Mouse (Mus musculus) lung, embryonic 14.5 days (tissue): ENCODE measurements around the gene 4930442H23Rik. TPM values are rescaled to one million over a fixed set of nuclear protein-coding genes. Genes with fewer than 3 reads are reported as not detected.
"Not testable (repeated sequence)": the region's sequence is repeated elsewhere in the genome, so short reads cannot be mapped to it uniquely, and the experiment has no call there.

ENCODE experiments used
- ATAC-seq: fragments of 200-750 bp; cut with Nextera tagmentation; 2 replicates; pipeline ENCODE4 v1.8.0; 2017; ENCODE audit warnings: mild to moderate bottlenecking, moderate TSS enrichment, moderate library complexity; ENCODE audit not compliant: insufficient read depth
- DNase-seq: peaks from one replicate; pipeline ENCODE4 v3.0.0-alpha.2; 2015
- H3K27ac ChIP-seq: fragments of 300-500 bp; sonication (generic); 2 replicates; pipeline ENCODE4 v1.5.1; 2014; ENCODE audit warnings: low read depth, mild to moderate bottlenecking, moderate library complexity
- H3K27me3 ChIP-seq: fragments of 300-500 bp; sonication (generic); 2 replicates; pipeline ENCODE4 v1.6.1; 2014; ENCODE audit warnings: low read length, control low read depth; ENCODE audit not compliant: insufficient read depth
- H3K36me3 ChIP-seq: fragments of 300-500 bp; sonication (generic); 2 replicates; pipeline ENCODE4 v1.6.1; 2014; ENCODE audit warnings: control low read depth; ENCODE audit not compliant: insufficient read depth
- H3K4me1 ChIP-seq: fragments of 300-500 bp; sonication (generic); 2 replicates; pipeline ENCODE4 v1.6.1; 2014; ENCODE audit warnings: antibody characterized with exemption, control low read depth; ENCODE audit not compliant: insufficient read depth
- H3K4me2 ChIP-seq: fragments of 300-500 bp; sonication (generic); 2 replicates; pipeline ENCODE4 v1.6.1; 2014; ENCODE audit warnings: mild to moderate bottlenecking
- H3K4me3 ChIP-seq: fragments of 300-500 bp; sonication (generic); 2 replicates; pipeline ENCODE4 v1.5.1; 2014; ENCODE audit warnings: low read depth, low read length
- H3K9ac ChIP-seq: fragments of 300-500 bp; sonication (generic); 2 replicates; pipeline ENCODE4 v1.6.1; 2014
- H3K9me3 ChIP-seq: fragments of 300-500 bp; sonication (generic); 2 replicates; pipeline ENCODE4 v1.6.1; 2016; ENCODE audit warnings: low read depth, low read length, control low read depth
- CTCF ChIP-seq: IDR thresholded peaks from 2 replicates; pipeline ENCODE4 v1.5.1; 2016; ENCODE audit warnings: antibody characterized with exemption, low read depth
- WGBS: fragments of 180-500 bp; shearing (Covaris S2); extraction: QIAGEN DNeasy Blood & Tissue Kit; methylation state at CpG from one replicate; pipeline ENCODE4 v1.1.7; 2014; 5-methylcytosine and 5-hydroxymethylcytosine counted together
- polyA plus RNA-seq: library from polyadenylated mRNA; unstranded; fragments of >200 nt; fragmentation: Nextera tagmentation; extraction: Ambion mirVana; gene quantifications from 2 replicates; pipeline ENCODE4 v1.2.1, GENCODE M21; 2014

Gene 4930442H23Rik
- polyA plus RNA-seq, 1 experiment from 2014 or later, result not detected

GRCm38 (mm10) chr10:81182336-81183333 lies 1.0 kb downstream of the 4930442H23Rik start, which contains the start of gene Dapk3:
Dapk3 (plus strand) TSS chr10:81183005.
- H3K27ac ChIP-seq, result peak within 1 kb of the TSS; percentile 84
- 5% methylated on average over 53 of the region's 53 CpGs for WGBS
- peak within 1 kb of the TSS; percentile 66 for H3K4me3 ChIP-seq
- peak; percentile 100 for DNase-seq
- no peaks in the 10 kb centered on the region for H3K9me3 ChIP-seq
- 0 out of 2 replicates have a peak, but pooled peaks cover 5% of the 10 kb centered on the region for H3K4me1 ChIP-seq
- ATAC-seq, result peak; percentile 93
- H3K27me3 ChIP-seq, result no peaks in the 10 kb centered on the region
- peak within 1 kb of the TSS; percentile 66 for H3K9ac ChIP-seq
- no peak for TF ChIP-seq CTCF
- peak within 1 kb of the TSS; percentile 63 for H3K4me2 ChIP-seq
- peaks cover 79% of the 10 kb centered on the region for H3K36me3 ChIP-seq

DNA sequence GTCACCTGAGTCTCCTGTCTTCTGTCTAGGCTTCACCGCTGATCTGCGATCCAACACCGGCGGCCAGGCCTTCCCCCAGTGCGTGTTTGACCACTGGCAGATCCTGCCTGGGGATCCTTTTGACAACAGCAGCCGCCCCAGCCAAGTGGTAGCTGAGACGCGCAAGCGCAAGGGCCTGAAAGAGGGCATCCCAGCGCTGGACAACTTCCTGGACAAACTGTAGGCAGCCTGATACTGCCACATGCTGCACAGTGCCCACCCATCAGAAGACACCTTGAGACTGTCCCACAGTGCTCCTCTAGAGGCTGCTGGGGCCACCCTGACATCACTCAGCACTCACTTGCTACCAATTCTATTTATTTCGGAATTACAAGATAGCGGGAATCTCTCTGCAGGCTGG lies 1.8 kb downstream of the 4930442H23Rik start:
- WGBS, result 66% methylated on average over 12 of the region's 12 CpGs
- H3K27ac ChIP-seq, result peak overlapping the region; percentile 65
- peak; percentile 5 for DNase-seq

GRCm38 (mm10) chr10:81180946-81181345 lies 2.7 kb downstream of the 4930442H23Rik start:
- Histone ChIP-seq H3K4me3 (no peak overlapping the region), H3K4me2 (no peak overlapping the region), H3K36me3 (peaks cover 72% of the 10 kb centered on the region), H3K4me1 (0 out of 2 replicates have a peak, but pooled peaks cover 5% of the 10 kb centered on the region), H3K9me3 (no peaks in the 10 kb centered on the region), H3K9ac (no peak overlapping the region), H3K27me3 (no peaks in the 10 kb centered on the region), H3K27ac (no peak overlapping the region)
- DNase-seq, result no peak
- no peak for ATAC-seq
- no peak for TF ChIP-seq CTCF
- 85% methylated on average over 13 of the region's 13 CpGs for WGBS

More for the DNA sequence above, 1.8 kb downstream of the 4930442H23Rik start:
- not testable (repeated sequence) for H3K4me3 ChIP-seq, H3K27me3 ChIP-seq, H3K4me2 ChIP-seq, H3K9me3 ChIP-seq, H3K9ac ChIP-seq, H3K4me1 ChIP-seq, ATAC-seq
- peaks cover 78% of the 10 kb centered on the region for H3K36me3 ChIP-seq

GRCm38 (mm10) chr10:81179451-81180342 lies 4.0 kb downstream of the 4930442H23Rik start:
- 0 out of 2 replicates have a peak overlapping the region, but pooled peaks have one; percentile 14 for H3K9ac ChIP-seq
- H3K27ac ChIP-seq, result no peak overlapping the region
- H3K4me1 ChIP-seq, result peaks cover 3% of the 10 kb centered on the region
- no peak overlapping the region for H3K4me3 ChIP-seq
- no peak overlapping the region for H3K4me2 ChIP-seq
- ATAC-seq, result no peak
- 87% methylated on average over 32 of the region's 32 CpGs for WGBS
- peak; percentile 36 for TF ChIP-seq CTCF
- no peaks in the 10 kb centered on the region for H3K27me3 ChIP-seq
- H3K9me3 ChIP-seq, result no peaks in the 10 kb centered on the region
- peaks cover 62% of the 10 kb centered on the region for H3K36me3 ChIP-seq
- peak; percentile 7 for DNase-seq

GRCm38 (mm10) chr10:81178927-81179326 lies 4.7 kb downstream of the 4930442H23Rik start:
- no peak overlapping the region for H3K27ac ChIP-seq
- H3K9me3 ChIP-seq, result no peaks in the 10 kb centered on the region
- H3K4me3 ChIP-seq, result peak overlapping the region; percentile 99; the same call in 1 of the 2 replicates
- TF ChIP-seq CTCF, result no peak
- H3K36me3 ChIP-seq, result peaks cover 56% of the 10 kb centered on the region
- ATAC-seq (no peak), DNase-seq (no peak)
- H3K9ac ChIP-seq, result peak overlapping the region; percentile 99; the same call in 1 of the 2 replicates
- H3K4me2 ChIP-seq, result peak overlapping the region; percentile 89; the same call in 1 of the 2 replicates
- 89% methylated on average over 11 of the region's 11 CpGs for WGBS
- H3K27me3 ChIP-seq, result no peaks in the 10 kb centered on the region
- peaks cover 7% of the 10 kb centered on the region for H3K4me1 ChIP-seq

GRCm38 (mm10) chr10:81177958-81178712 lies 5.5 kb downstream of the 4930442H23Rik start:
- peak overlapping the region; percentile 94; the same call in 1 of the 2 replicates for H3K27ac ChIP-seq
- WGBS, result 54% methylated on average over 14 of the region's 14 CpGs
- peaks cover 56% of the 10 kb centered on the region for H3K36me3 ChIP-seq
- H3K9me3 ChIP-seq, result no peaks in the 10 kb centered on the region
- TF ChIP-seq CTCF, result no peak
- DNase-seq, result no peak
- H3K27me3 ChIP-seq, result no peaks in the 10 kb centered on the region
- peak overlapping the region; percentile 99 for H3K4me3 ChIP-seq
- H3K4me1 ChIP-seq, result peaks cover 5% of the 10 kb centered on the region
- ATAC-seq, result no peak
- peak overlapping the region; percentile 99 for H3K9ac ChIP-seq
- H3K4me2 ChIP-seq, result peak overlapping the region; percentile 89
